12 mouse cellular contexts compared by ENCODE assay signal in the genomic region with DNA sequence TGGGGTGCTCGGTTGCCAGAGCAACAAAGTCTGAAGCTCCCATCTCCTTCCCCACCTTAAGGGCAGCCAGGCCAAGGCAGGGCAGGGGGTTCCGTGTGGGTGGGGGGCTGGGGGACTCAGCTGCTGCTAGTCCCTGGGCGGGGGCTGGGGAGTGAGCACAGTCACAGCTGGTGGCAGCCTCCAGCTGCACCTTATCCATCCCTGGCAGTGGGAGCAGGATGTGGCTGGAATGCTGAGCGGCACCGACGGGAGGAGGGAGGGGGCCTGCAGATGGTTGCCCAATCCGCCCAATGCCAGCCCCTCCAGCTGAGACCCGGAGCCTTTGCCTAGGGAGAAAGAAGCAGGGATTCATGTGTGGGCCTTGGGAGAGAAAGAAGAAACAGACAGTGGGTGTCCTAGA. TPM values are rescaled to one million over a fixed set of nuclear protein-coding genes. Genes with fewer than 3 reads are reported as not detected.
A peak's percentile ranks its signal among the peaks of the same experiment; 100 is the strongest.
DNase-seq lines count a peak whose midpoint lies in the region; ATAC-seq and TF ChIP-seq lines count a peak whose summit lies in the region.
"Had no signal": no experiment of that assay in that cellular context is flagged by ENCODE, and none has a peak within 500 bp of the region (broad histone marks: within the 10 kb centered on the region; RNA-seq: fewer than 3 reads in every experiment).

No protein-coding gene starts in this region.

- peak; percentile 28; the same call in 1 of the 2 replicates for ATAC-seq in intestine, embryonic 14.5 days (replicated peaks; ENCODE audit: low FRiP score, low TSS enrichment, low read depth)
- ATAC-seq in intestine, postnatal 0 days: no peak
- ATAC-seq in forebrain, embryonic 15.5 days (replicated peaks): peak; percentile 80
- ATAC-seq in midbrain, embryonic 14.5 days (ENCODE audit: low FRiP score, low TSS enrichment): peak; percentile 80
- ATAC-seq in liver, embryonic 12.5 days: no peak
- no peak for ATAC-seq in megakaryocyte-erythroid progenitor cell, adult 5-6 weeks (replicated peaks; ENCODE audit: low FRiP score, low TSS enrichment, poor library complexity, severe bottlenecking)

- H3K9me3 ChIP-seq in intestine, embryonic 14.5 days (ENCODE audit: control insufficient read depth, low read length): no peaks in the 10 kb centered on the region
- H3K9me3 ChIP-seq in intestine, postnatal 0 days (ENCODE audit: control insufficient read depth): no peaks in the 10 kb centered on the region
- H3K9me3 ChIP-seq in forebrain, embryonic 15.5 days: no peaks in the 10 kb centered on the region
- no peaks in the 10 kb centered on the region for H3K9me3 ChIP-seq in midbrain, embryonic 14.5 days (ENCODE audit: control insufficient read depth, low read length)
- H3K9me3 ChIP-seq in liver, embryonic 12.5 days (replicated peaks): no peaks in the 10 kb centered on the region

- no peak overlapping the region for H3K4me2 ChIP-seq in intestine, embryonic 14.5 days (ENCODE audit: low read length)
- no peak overlapping the region for H3K4me2 ChIP-seq in intestine, postnatal 0 days (replicated peaks; ENCODE audit: low read depth)
- no peak overlapping the region for H3K4me2 ChIP-seq in forebrain, embryonic 15.5 days (replicated peaks)
- H3K4me2 ChIP-seq in midbrain, embryonic 14.5 days (ENCODE audit: low read length): peak overlapping the region; percentile 46
- H3K4me2 ChIP-seq in liver, embryonic 12.5 days: no peak overlapping the region

- no peak for DNase-seq in intestine, embryonic 14.5 days (ENCODE audit: low spot score)
- DNase-seq in R1 (ENCODE audit: low read depth, low spot score): peak; percentile 50
- DNase-seq in midbrain, embryonic 14.5 days: peak; percentile 67
- no peak for DNase-seq in B cell, adult 2 months
- DNase-seq: kidney, postnatal 4 days had no signal

- 0 out of 2 replicates have a peak, but pooled peaks cover 4% of the 10 kb centered on the region for H3K4me1 ChIP-seq in intestine, embryonic 14.5 days (replicated peaks; ENCODE audit: control insufficient read depth, insufficient read depth, low read length)
- 0 out of 2 replicates have a peak, but pooled peaks cover 4% of the 10 kb centered on the region for H3K4me1 ChIP-seq in intestine, postnatal 0 days (replicated peaks; ENCODE audit: control insufficient read depth, insufficient read depth, low read length)
- peaks cover 34% of the 10 kb centered on the region for H3K4me1 ChIP-seq in forebrain, embryonic 15.5 days
- H3K4me1 ChIP-seq in midbrain, embryonic 14.5 days (ENCODE audit: control insufficient read depth, insufficient read depth, low read length): peaks cover 52% of the 10 kb centered on the region
- H3K4me1 ChIP-seq in liver, embryonic 12.5 days: peaks cover 7% of the 10 kb centered on the region

- peaks cover 15% of the 10 kb centered on the region for H3K27me3 ChIP-seq in intestine, embryonic 14.5 days (replicated peaks; ENCODE audit: control insufficient read depth, insufficient read depth, low read length)
- peaks cover 12% of the 10 kb centered on the region for H3K27me3 ChIP-seq in intestine, postnatal 0 days (replicated peaks; ENCODE audit: control insufficient read depth, insufficient read depth, low read length)
- H3K27me3 ChIP-seq in forebrain, embryonic 15.5 days: no peaks in the 10 kb centered on the region
- H3K27me3 ChIP-seq in midbrain, embryonic 14.5 days (ENCODE audit: control insufficient read depth, insufficient read depth, low read length): no peaks in the 10 kb centered on the region
- peaks cover 88% of the 10 kb centered on the region for H3K27me3 ChIP-seq in liver, embryonic 12.5 days (replicated peaks)

- no peak overlapping the region for H3K9ac ChIP-seq in intestine, embryonic 14.5 days (ENCODE audit: low read length)
- no peak overlapping the region for H3K9ac ChIP-seq in intestine, postnatal 0 days (ENCODE audit: low read depth, low read length)
- no peak overlapping the region for H3K9ac ChIP-seq in forebrain, embryonic 15.5 days (replicated peaks)
- peak overlapping the region; percentile 39; the same call in 1 of the 2 replicates for H3K9ac ChIP-seq in midbrain, embryonic 14.5 days (replicated peaks; ENCODE audit: low read length)
- no peak overlapping the region for H3K9ac ChIP-seq in liver, embryonic 12.5 days

- no peak for TF ChIP-seq CTCF in intestine, postnatal 0 days (IDR thresholded peaks at IDR 0.05; ENCODE audit: low read depth)

- WGBS in intestine, embryonic 14.5 days: 40% methylated on average over 8 of the region's 8 CpGs
- WGBS in intestine, postnatal 0 days: 62% methylated on average over 8 of the region's 8 CpGs
- 12% methylated on average over 8 of the region's 8 CpGs for WGBS in forebrain, embryonic 15.5 days
- 5% methylated on average over 8 of the region's 8 CpGs for WGBS in midbrain, embryonic 14.5 days
- WGBS in liver, embryonic 12.5 days (ENCODE audit: insufficient replicate concordance): 52% methylated on average over 8 of the region's 8 CpGs

- no peak overlapping the region for H3K27ac ChIP-seq in intestine, embryonic 14.5 days (ENCODE audit: low read depth)
- no peak overlapping the region for H3K27ac ChIP-seq in intestine, postnatal 0 days (ENCODE audit: low read depth, low read length)
- H3K27ac ChIP-seq in forebrain, embryonic 15.5 days (replicated peaks): peak overlapping the region; percentile 67
- H3K27ac ChIP-seq in midbrain, embryonic 14.5 days (replicated peaks; ENCODE audit: low read depth, low read length): peak overlapping the region; percentile 80
- no peak overlapping the region for H3K27ac ChIP-seq in liver, embryonic 12.5 days

- H3K36me3 ChIP-seq in intestine, embryonic 14.5 days (ENCODE audit: control insufficient read depth, insufficient read depth, low read length): no peaks in the 10 kb centered on the region
- H3K36me3 ChIP-seq in intestine, postnatal 0 days (ENCODE audit: control insufficient read depth, insufficient read depth): no peaks in the 10 kb centered on the region
- H3K36me3 ChIP-seq in forebrain, embryonic 15.5 days: no peaks in the 10 kb centered on the region
- peaks cover 17% of the 10 kb centered on the region; the same call in 1 of the 2 replicates for H3K36me3 ChIP-seq in midbrain, embryonic 14.5 days (ENCODE audit: control insufficient read depth, insufficient read depth, low read length)
- H3K36me3 ChIP-seq in liver, embryonic 12.5 days: no peaks in the 10 kb centered on the region

- no peak overlapping the region for H3K4me3 ChIP-seq in intestine, embryonic 14.5 days (ENCODE audit: low read depth, low read length)
- H3K4me3 ChIP-seq in intestine, postnatal 0 days (ENCODE audit: low read depth, low read length): no peak overlapping the region
- no peak overlapping the region for H3K4me3 ChIP-seq in forebrain, embryonic 15.5 days
- H3K4me3 ChIP-seq in midbrain, embryonic 14.5 days (replicated peaks; ENCODE audit: low read depth, low read length): peak overlapping the region; percentile 19
- H3K4me3 ChIP-seq in liver, embryonic 12.5 days: no peak overlapping the region

RNA-seq across cellular contexts. Expression of a gene that starts 6.9 kb away (rescaled TPM):
- polyA plus RNA-seq in intestine, embryonic 14.5 days (2014; fragmentation: Nextera tagmentation; extraction: Ambion mirVana): 1.3 and 1.7 TPM in 2 replicates
- 1.4 and 2.1 TPM in 2 replicates for polyA plus RNA-seq in intestine, postnatal 0 days (2015; fragmentation: Nextera tagmentation; extraction: Ambion mirVana)
- 26.0 and 30.4 TPM in 2 replicates for polyA plus RNA-seq in forebrain, embryonic 15.5 days (2015; fragmentation: Nextera tagmentation; extraction: Ambion mirVana)
- polyA plus RNA-seq in midbrain, embryonic 14.5 days (2014; fragmentation: Nextera tagmentation; extraction: Ambion mirVana): 51.9 and 53.5 TPM in 2 replicates
- polyA plus RNA-seq in liver, embryonic 12.5 days (2016; fragmentation: Nextera tagmentation; extraction: Ambion mirVana): 1.8 and 2.0 TPM in 2 replicates
- not detected in 2 replicates for total RNA-seq in megakaryocyte-erythroid progenitor cell, adult 5-6 weeks (2014; fragmentation: Nextera tagmentation)
- total RNA-seq in megakaryocyte-erythroid progenitor cell, adult 5-6 weeks (2017): 0.33 TPM in 1 of 2 replicates, not detected in the other

RNA-seq across cellular contexts. Expression of a gene that starts 24.8 kb away (rescaled TPM):
- 39.0 and 42.3 TPM in 2 replicates for polyA plus RNA-seq in intestine, embryonic 14.5 days (2014; fragmentation: Nextera tagmentation; extraction: Ambion mirVana)
- 13.2 and 13.3 TPM in 2 replicates for polyA plus RNA-seq in intestine, postnatal 0 days (2015; fragmentation: Nextera tagmentation; extraction: Ambion mirVana)
- 121 and 124 TPM in 2 replicates for polyA plus RNA-seq in forebrain, embryonic 15.5 days (2015; fragmentation: Nextera tagmentation; extraction: Ambion mirVana)
- polyA plus RNA-seq in midbrain, embryonic 14.5 days (2014; fragmentation: Nextera tagmentation; extraction: Ambion mirVana): 127 and 136 TPM in 2 replicates
- polyA plus RNA-seq in liver, embryonic 12.5 days (2016; fragmentation: Nextera tagmentation; extraction: Ambion mirVana): 12.2 and 12.6 TPM in 2 replicates
- 29.2 and 37.5 TPM in 2 replicates for total RNA-seq in megakaryocyte-erythroid progenitor cell, adult 5-6 weeks (2014; fragmentation: Nextera tagmentation)
- 10.5 and 28.6 TPM in 2 replicates for total RNA-seq in megakaryocyte-erythroid progenitor cell, adult 5-6 weeks (2017)

RNA-seq across cellular contexts. Expression of a gene that starts 25.6 kb away (rescaled TPM):
- 104 and 111 TPM in 2 replicates for polyA plus RNA-seq in intestine, embryonic 14.5 days (2014; fragmentation: Nextera tagmentation; extraction: Ambion mirVana)
- 23.2 and 25.7 TPM in 2 replicates for polyA plus RNA-seq in intestine, postnatal 0 days (2015; fragmentation: Nextera tagmentation; extraction: Ambion mirVana)
- 113 and 118 TPM in 2 replicates for polyA plus RNA-seq in forebrain, embryonic 15.5 days (2015; fragmentation: Nextera tagmentation; extraction: Ambion mirVana)
- 42.2 and 64.0 TPM in 2 replicates for polyA plus RNA-seq in midbrain, embryonic 14.5 days (2014; fragmentation: Nextera tagmentation; extraction: Ambion mirVana)
- polyA plus RNA-seq in liver, embryonic 12.5 days (2016; fragmentation: Nextera tagmentation; extraction: Ambion mirVana): 93.4 and 96.3 TPM in 2 replicates
- 31.1 and 62.5 TPM in 2 replicates for total RNA-seq in megakaryocyte-erythroid progenitor cell, adult 5-6 weeks (2014; fragmentation: Nextera tagmentation)
- total RNA-seq in megakaryocyte-erythroid progenitor cell, adult 5-6 weeks (2017): 38.5 and 45.9 TPM in 2 replicates

RNA-seq across cellular contexts. Expression of a gene that starts 28.2 kb away (rescaled TPM):
- polyA plus RNA-seq in intestine, embryonic 14.5 days (2014; fragmentation: Nextera tagmentation; extraction: Ambion mirVana): not detected in 2 replicates
- 1.2 and 3.0 TPM in 2 replicates for polyA plus RNA-seq in intestine, postnatal 0 days (2015; fragmentation: Nextera tagmentation; extraction: Ambion mirVana)
- not detected in 2 replicates for polyA plus RNA-seq in forebrain, embryonic 15.5 days (2015; fragmentation: Nextera tagmentation; extraction: Ambion mirVana)
- not detected in 2 replicates for polyA plus RNA-seq in midbrain, embryonic 14.5 days (2014; fragmentation: Nextera tagmentation; extraction: Ambion mirVana)
- polyA plus RNA-seq in liver, embryonic 12.5 days (2016; fragmentation: Nextera tagmentation; extraction: Ambion mirVana): not detected in 2 replicates
- not detected in 2 replicates for total RNA-seq in megakaryocyte-erythroid progenitor cell, adult 5-6 weeks (2014; fragmentation: Nextera tagmentation)
- not detected in 2 replicates for total RNA-seq in megakaryocyte-erythroid progenitor cell, adult 5-6 weeks (2017)
- polyA plus RNA-seq: embryonic facial prominence, embryonic 14.5 days; heart, embryonic 14.5 days; limb, embryonic 11.5 days had no signal

RNA-seq across cellular contexts. Expression of a gene that starts 40.2 kb away (rescaled TPM):
- polyA plus RNA-seq in intestine, embryonic 14.5 days (2014; fragmentation: Nextera tagmentation; extraction: Ambion mirVana): 0.17 and 0.35 TPM in 2 replicates
- polyA plus RNA-seq in intestine, postnatal 0 days (2015; fragmentation: Nextera tagmentation; extraction: Ambion mirVana): 124 and 136 TPM in 2 replicates
- polyA plus RNA-seq in forebrain, embryonic 15.5 days (2015; fragmentation: Nextera tagmentation; extraction: Ambion mirVana): 1.9 and 2.6 TPM in 2 replicates
- 0.92 and 1.7 TPM in 2 replicates for polyA plus RNA-seq in midbrain, embryonic 14.5 days (2014; fragmentation: Nextera tagmentation; extraction: Ambion mirVana)
- 7.5 and 8.0 TPM in 2 replicates for polyA plus RNA-seq in liver, embryonic 12.5 days (2016; fragmentation: Nextera tagmentation; extraction: Ambion mirVana)
- total RNA-seq in megakaryocyte-erythroid progenitor cell, adult 5-6 weeks (2014; fragmentation: Nextera tagmentation): 0.49 TPM in 1 of 2 replicates, not detected in the other
- total RNA-seq in megakaryocyte-erythroid progenitor cell, adult 5-6 weeks (2017): 0.23 TPM in 1 of 2 replicates, not detected in the other

Comparison
In these comparisons a context has a peak if more than half of its experiments do, and no peak if none do; other contexts are left out.
1. ATAC-seq: peak in intestine, embryonic 14.5 days (single experiment), forebrain, embryonic 15.5 days (single experiment) and midbrain, embryonic 14.5 days (single experiment); none in intestine, postnatal 0 days (single experiment), liver, embryonic 12.5 days (single experiment) and megakaryocyte-erythroid progenitor cell, adult 5-6 weeks (single experiment).
2. DNase-seq: peak in R1 (single experiment) and midbrain, embryonic 14.5 days (single experiment); none in intestine, embryonic 14.5 days (single experiment) and B cell, adult 2 months (0 of 2).
3. H3K27ac ChIP-seq: peak in forebrain, embryonic 15.5 days (single experiment) and midbrain, embryonic 14.5 days (single experiment); none in intestine, embryonic 14.5 days (single experiment), intestine, postnatal 0 days (single experiment) and liver, embryonic 12.5 days (single experiment).